Mouse (Mus musculus) cerebellum, adult 18-20 months (tissue): Measurements from ENCODE around the gene Srpk1.

Experiments
- DNase-seq, 2 experiments: peaks; one replicate each; pipeline ENCODE4 v3.0.0; 2021

The Srpk1 gene

DNA sequence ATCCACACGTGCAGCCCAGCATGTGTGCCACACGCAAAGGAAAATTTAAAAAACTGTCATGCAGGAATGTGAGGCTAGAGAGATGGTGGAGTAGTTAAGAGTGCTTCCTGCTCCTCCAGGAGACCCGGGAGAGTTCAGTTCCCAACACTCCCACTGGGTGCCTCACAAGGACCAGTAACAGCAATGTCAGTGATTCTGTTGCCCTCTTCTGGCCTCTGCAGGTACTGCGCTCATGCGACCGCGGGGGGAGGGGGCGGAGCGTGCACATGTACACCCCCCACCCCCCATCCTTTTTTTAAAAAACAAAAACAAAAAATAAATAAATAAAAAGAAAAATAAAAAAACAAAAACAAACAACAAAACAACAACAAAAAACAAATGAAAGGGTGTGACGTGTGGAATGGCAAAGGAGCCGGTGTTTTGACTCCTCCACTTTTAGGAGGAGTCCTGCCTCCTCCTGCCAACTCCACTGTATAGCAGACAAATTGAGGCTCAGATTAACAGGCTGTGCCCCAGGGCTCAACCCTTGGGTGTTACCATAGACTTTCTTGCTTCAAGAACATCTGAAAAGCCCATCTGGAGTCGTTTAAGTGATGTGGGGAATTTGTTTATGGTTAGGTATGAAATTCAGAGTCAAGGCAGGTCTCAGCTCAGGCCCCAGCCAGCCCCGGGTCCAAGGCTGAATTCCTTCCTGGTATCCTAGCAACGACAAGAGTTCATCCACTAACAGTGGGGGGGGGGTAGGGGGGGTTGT is 69.3 kb downstream of the Srpk1 start:
- DNase-seq: peak; percentile 59 to 63

DNA sequence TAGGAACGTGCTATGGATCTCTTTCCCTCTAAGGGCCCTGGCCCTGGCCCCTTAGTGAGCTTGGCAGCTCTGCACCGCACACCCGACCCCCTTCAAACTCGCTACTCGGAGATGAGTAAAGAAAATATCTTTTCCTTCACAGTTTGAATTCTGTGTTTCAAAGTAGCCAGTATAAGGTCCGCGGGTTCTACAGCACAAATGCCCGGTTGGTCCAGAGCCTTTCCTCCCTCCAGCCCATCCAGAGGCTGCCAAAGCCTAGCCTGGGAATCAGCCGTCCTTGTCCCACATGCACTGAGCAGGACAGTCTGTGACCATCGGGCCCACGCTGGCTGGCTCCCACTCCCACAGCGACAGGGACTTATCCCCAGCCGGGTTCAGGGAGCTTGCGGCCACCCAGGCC is 73.4 kb downstream of the Srpk1 start, which contains the start of gene Clpsl2:
Clpsl2 (plus strand) TSS at position 301 of the 400 bp plus-strand sequence.
- no peak for DNase-seq

DNA sequence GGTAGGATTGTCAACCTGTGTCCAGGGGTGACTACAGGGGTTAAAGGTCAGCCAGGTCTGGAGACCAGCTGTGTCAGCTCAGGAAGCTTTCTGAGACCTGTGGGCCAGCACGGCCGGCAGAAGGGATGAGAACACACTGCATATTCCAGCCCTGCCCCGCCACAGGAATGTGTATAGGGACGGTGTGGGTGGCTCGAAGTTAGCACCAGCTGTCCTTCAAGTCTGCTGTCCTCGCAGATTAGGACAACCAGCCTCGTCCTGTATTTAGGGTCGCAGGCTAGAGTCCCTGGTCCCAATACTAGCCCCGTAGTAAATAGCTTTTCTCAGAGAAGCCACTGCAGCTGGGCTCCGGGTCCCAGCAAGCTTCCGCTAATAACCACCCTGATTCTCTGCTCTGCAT is 74.0 kb downstream of the Srpk1 start:
- DNase-seq: no peak

DNA sequence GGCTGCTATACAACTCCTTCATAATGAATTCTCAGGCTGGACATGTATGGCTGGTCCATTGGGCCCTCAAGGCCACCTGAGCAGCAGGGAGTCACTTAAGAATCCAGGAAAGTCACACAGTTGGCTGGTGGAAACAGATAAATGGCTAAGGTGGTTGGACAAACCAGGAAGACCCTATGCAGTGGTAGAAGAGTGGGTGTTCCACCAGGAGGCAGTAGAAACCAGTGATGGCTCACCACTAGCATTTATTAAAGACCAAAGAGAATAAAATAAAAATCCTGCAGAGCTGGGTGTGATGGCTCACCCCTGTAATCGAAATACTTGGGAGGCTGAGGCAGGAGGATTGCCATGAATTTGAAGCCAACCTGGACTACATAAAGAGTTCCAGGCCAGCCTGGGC is 75.6 kb downstream of the Srpk1 start:
- no peak for DNase-seq

DNA sequence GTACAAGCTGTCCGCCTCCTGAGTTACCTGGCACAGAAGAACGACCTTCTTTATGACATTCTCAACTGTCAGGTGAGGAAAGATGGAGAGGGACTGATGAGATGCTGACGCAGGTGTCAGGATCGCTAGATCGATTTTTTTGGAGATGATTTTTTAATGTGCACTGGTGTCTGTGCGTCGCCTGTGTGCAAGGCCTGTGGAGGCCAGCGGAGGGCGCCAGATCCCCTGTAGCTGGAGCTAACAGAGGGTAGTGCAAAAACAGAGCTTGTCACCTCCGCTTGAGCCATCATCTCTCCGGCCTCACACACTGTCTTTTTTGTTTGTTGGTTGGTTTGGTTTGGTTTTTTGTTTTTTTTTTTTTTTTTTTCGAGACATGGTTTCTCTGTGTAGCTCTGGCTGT is 84.6 kb downstream of the Srpk1 start:
- no peak for DNase-seq
